Mouse (Mus musculus): ENCODE measurements around the gene Tuba1b. TPM values are rescaled to one million over a fixed set of nuclear protein-coding genes. Genes with fewer than 3 reads are reported as not detected.
"Not testable (repeated sequence)": the region's sequence is repeated elsewhere in the genome, so short reads cannot be mapped to it uniquely, and the experiment has no call there.

Tuba1b gene
- total and polyA plus RNA-seq, 3 experiments = 235 to 725 (median 261) TPM

DNA sequence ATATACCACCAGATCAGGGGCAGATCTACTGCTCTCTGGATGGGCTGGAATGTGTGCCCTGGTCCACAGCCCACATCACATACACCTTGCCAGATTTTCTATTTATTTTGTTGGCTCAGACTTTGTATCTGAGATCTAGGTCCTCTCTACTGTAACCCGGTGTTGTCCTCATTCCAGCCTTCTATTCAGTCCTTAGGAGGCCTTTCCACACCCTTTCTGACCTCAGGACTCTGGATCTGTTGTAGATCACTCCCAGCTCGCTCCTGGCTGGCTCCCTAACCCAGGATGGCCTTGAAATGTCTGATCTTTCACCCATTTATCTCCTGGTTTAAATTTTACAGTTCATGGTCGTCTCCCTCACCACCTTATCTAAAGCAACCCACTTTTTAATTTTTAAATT lies 9.7 kb downstream of the Tuba1b start:
- DNase-seq = no peak

DNA sequence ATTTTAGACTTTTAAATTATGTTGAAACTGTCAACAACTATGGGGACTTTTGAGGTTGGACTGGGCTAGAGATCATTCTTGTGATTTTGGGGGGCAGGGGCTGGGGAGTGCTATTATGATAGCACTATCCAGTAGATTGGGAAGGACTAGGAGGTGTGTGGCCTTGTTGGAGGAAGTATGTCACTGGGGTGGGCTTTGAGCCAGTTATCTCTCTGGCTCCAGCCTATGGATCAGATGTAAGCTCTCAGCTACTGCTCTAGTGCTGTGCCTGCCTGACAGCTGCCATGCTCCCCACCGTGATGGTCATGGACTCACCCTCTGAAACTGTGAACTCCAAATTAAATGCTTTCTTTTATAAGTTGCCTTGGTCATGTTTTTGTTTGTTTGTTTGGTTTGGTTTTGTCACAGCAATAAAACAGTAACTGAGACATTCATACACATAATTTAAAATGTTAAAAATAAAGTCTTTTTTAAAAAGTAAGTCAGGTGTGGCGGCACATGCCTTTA lies 11.3 kb downstream of the Tuba1b start:
- DNase-seq = no peak

DNA sequence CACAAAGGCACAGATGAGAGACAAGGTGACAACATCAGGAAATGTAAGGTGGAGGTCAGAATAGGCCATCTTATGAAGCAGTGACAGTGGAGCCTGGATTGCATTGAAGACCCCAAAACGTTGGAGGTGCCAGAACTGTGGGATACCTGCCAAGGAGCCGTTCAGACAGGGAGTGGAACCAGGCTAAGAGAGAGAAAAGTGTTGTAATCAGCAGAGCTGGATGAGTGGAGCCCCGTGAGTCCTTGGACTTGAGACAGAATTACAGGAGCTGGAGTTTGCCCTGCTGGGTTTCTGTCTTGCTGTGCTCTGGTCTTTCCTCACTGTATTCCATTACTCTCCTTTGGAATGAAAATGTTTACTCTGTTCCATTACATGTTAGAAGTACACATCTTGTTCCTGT lies 11.8 kb downstream of the Tuba1b start:
- DNase-seq = peak; percentile 51

DNA sequence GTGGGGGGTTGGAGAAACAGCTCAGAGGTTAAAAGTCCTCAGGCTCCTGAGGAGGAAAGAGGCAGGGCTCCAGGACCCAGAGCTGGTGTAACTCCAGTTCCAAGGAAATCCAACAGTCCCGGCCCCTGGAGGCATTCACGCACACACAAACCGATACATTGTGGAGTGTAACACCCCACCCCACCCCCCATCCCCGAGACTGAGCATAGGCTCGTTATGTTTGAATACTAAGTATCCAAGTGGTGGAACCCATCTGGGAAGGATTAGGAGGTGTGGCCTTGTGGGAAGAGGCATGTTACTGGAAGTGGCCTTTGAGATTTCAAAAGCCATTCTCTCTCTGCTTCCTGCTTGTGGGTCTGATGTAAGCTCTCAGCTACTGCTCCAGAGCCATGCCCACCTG lies 12.9 kb downstream of the Tuba1b start:
- DNase-seq = no peak

DNA sequence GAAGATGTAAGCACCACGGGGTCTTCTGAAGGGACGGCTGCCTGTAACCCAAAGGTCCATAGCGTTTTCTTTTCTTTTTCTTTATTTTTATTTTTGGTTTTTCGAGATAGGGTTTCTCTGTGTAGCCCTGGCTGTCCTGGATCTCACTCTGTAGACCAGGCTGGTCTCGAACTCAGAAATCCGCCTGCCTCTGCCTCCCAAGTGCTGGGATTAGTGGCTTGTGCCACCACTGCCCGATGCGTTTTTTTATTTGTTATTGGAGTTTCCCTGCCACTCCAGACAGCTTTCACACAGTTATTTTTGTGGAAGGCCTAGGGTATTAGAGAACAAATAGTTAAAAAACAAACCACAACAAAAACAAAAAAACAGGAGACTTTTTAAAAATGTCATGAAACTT lies 15.9 kb downstream of the Tuba1b start:
- DNase-seq = not testable (repeated sequence)

DNA sequence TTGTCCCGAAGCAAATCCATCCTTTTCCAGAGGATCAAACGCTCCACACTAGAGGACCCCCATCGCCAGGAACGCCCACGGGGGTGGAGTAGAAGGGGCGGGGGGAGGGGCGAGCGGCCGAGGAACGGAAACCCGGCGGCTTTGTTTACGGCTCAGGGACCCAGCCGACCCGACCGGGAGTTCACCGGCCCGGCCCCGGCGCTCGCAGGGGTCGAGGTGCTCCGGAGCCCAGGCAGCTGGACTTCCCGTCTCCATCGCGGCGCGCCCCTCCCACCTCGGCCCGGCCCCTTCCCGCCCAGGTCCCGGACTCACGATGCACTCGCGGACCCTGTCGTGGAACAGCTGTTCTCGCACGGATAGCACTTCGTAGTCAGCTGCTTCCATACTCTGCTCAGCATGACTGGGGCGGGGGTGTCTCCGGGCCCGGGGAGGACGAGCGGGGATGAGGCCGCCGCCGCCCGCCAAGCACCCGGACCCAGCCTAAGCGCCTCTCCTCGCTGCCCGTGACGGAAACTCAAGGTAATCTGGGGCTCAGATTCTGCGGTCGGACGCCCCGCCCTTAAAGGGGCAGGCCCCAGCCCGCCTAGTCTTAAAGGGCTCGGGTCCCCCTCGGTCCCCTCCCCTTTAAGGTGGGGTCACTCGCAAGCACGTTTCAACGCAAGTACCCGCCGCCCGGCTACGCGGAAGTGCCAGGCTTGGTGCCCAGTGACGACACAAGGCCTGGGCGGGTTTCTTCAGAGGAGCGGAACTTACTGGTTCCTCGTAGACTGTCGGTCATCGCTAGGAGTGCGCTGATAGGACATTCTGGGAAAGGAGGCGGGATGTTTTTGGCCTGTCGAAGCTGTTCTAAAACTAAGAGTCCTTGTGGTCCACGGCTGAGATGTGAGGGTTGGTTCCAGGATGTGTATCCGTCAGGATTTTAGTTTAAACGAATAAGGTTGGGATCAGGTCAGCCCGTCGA lies 16.5 kb downstream of the Tuba1b start, which contains the start of gene Lmbr1l:
TSS of gene Lmbr1l (minus strand) at position 694 of the 961 bp plus-strand sequence.
- DNase-seq = peak; percentile 100

DNA sequence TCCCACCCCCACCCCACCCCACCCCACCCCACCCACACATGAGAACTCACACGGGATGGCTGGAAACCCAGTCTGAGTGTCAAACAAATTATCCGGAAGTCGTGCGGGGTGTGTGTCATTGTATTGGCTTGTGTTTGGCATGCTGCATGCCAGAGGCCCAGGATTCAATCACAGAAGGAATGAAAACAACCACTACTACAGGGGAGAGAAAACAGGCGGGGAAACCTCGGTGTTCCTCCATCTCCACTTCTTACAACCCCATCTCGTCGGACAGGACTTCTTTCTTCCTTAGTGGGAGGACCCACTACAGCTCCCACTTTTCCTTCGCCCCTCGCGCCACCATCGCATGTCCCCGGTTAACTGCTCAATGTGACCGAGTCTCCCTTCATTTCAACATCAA lies 17.3 kb downstream of the Tuba1b start:
- no peak for DNase-seq

DNA sequence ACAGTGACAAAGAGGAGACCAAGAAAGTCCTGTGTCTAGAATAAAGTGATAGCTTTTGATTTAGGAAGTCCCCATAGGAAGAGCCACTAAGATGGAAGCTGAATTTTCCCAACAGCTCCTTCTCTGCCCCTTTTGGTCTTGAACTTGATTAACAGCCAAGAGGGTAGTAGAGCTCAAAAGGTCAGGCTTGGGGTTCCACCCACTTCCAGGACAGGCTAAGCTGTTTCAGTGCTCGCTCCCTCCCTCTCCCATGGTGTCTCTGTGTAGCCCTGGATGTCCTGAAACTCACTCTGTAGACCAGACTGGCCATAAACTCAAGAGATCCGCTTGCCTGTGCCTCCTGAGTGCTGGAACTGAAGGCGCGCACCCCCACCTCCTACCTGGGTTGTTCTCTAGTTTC lies 18.3 kb downstream of the Tuba1b start:
- no peak for DNase-seq

DNA sequence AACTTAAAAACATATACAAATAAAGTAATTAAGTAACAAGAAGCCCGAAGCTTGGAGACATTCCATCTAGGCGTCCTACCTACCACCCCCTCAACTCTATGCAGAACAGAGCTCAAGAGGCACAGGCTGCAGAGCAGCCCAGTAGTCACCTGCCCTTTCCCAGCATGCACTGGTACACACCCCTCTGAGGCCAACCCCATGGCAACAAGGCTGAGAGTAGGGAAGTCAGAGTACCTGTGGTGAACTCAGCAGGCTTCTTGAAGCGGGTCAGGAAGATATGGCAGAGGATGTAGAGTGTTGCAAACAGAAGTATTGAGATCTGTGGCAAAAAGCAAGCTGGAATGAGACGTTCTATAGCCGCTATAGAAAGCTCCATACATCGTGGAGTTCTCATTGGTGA lies 19.5 kb downstream of the Tuba1b start:
- no peak for DNase-seq

DNA sequence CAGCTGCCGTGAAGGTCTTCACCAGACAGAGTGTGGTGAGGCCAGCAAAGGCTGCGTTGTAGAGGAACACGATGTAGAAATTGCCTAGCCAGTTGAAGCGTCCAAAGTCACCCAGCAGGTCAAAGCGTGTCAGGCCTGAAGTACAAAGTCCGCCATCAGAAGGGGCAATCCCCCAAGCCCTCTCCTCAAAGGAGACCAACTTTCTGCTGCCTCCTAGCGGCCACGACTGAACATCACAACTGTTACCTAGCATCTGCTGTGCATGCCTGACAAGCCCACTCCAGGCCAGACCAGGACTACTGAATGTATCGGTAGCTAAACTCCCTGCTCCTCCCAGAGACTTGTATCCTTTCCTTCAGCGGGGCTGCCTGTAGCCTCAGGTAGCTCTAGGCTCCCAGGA lies 29.7 kb downstream of the Tuba1b start:
- no peak for DNase-seq

DNA sequence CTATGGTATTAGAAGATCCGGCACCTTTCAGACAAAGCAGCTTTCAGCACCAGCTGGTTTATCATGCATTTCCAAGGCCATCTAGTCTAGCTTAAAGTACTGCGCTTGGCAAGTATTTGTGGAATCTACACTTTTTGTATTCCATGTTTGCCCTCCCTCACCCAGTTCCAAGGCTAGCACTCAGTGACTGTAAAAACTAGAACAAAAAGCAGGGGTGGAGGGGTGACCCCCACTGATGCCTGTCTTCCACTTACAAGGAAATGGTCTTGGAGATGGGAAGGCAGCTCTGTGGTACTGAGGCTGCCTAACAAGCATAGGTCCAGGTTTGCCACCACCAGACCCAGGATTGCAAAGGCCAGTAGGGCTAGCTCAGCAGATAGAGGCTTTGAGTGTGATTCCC lies 31.8 kb downstream of the Tuba1b start:
- DNase-seq = no peak

DNA sequence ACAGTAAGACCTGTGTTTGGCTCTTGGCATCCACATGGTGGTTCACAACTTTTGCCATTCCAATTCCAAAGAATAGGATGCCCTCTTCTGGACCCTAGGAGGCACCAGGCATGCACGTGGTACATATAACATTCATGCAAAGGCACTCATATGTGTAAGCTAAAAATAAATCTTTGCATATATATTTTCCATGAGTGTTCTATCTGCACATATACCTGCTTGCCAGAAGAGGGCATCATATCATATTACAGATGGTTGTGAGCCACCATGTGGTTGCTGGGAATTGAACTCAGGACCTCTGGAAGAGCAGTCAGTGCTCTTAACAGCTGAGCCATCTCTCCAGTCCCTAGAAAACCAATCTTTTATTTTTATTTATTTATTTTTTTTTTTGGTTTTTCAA lies 32.8 kb downstream of the Tuba1b start:
- no peak for DNase-seq

DNA sequence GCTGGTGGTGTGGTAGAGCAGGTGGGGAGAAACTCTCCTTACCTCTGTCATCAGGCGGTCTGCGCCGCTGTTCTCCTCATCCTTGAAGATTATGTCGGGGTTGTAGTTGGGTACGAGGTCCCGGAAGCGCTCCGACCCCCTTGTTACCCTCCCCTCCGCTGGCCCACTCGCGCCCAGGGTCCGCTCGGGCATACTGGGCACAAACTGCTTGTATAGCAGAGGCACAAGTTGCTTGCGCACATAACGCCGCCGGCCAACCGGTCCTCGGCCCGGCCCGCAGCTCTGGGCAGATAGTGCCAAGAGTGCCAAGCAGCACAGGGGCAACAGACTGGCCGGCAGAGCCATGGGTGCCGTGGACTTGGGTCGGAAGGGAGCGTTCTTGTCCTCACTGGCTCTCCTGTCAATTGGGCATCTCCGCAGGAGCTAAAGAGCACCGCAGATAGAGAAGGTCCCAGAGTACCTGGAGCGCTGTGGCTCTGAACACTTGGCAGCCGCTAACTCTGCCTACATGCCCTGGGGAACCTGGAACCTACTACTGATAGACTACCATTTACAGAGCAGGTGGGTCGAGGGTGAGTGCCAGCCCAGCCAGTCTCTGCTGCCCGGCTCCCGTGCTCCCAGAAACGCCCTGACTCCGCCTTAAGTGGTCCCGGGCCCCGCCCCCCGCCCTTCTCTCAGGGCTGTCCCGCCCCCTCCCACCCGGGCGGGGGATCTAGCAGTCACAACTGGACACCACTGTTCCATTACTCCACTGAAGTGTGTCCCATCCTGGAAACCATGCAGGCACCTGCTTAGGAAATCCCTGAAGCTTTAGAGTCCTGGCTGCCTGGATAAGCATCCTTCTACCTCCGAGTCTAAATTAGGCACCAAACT lies 36.2 kb downstream of the Tuba1b start, which contains the start of gene Dhh:
TSS of gene Dhh (minus strand) at position 613 of the 873 bp plus-strand sequence.
- DNase-seq = peak; percentile 61

DNA sequence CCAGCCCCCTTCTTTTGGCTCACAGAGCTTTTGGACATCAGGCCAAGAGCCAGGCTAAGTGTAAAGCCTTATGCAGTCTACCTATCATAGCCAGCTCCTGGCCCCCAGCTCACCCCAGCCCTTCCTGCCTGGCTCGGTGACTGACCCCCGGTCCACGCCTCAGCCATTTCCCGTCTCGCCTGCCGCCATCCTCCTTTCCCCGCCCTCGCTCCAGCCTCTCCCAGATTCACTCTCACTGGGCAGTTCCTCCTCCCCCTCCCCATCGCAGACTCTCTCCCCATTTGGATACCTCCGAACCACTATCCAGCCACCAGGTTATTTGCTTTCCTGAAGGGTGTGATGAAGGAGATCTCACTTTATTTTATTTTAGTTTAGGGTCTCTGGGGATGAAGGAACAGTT lies 36.9 kb downstream of the Tuba1b start:
- DNase-seq = peak; percentile 49

DNA sequence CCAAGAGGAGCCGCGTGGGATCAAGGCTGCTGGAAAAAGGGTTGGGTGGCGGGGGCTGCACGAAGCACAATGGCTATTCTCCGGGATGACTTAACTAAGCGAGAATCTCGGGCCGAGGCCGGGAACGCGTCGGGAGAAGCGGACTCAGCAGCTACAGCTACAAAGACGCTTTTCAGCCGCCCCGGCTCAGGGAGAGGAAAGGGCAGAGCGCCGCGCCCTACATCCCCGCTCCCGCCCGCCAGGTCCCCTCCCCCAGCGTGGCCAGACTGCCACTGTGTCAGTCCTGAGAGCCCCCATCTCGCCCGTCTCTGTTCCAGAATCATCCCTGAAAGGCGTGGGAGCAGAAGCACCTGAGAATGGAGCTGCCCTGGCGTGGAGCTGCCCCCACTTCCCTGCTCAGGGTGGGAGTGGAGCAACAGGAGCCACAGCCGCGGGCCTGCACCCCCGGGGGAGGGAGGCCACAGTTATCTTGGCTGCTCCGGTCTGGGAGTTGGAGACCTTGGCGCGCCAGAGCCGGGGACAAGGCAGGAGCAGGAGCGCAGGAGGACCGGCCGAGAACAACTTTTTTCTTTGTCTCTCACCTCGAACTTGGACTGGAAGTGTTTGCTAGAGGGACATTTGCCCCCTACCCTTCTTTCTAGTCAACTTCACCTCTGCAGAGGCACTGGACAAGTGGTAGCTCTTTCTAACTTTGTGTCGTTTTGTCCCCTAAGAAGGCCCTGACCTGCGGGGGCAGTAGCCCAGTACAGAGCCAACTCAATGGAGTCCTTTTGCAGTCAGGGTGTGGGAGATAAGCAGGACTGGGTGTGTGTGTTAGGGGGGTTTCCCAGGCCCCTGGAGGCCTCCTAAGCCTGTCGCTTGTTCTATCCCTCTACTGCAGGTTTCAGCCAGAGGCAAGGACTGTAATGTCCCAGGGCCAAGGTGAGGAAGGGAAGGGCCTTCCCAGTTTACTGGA lies 38.5 kb downstream of the Tuba1b start:
- DNase-seq = peak; percentile 83

DNA sequence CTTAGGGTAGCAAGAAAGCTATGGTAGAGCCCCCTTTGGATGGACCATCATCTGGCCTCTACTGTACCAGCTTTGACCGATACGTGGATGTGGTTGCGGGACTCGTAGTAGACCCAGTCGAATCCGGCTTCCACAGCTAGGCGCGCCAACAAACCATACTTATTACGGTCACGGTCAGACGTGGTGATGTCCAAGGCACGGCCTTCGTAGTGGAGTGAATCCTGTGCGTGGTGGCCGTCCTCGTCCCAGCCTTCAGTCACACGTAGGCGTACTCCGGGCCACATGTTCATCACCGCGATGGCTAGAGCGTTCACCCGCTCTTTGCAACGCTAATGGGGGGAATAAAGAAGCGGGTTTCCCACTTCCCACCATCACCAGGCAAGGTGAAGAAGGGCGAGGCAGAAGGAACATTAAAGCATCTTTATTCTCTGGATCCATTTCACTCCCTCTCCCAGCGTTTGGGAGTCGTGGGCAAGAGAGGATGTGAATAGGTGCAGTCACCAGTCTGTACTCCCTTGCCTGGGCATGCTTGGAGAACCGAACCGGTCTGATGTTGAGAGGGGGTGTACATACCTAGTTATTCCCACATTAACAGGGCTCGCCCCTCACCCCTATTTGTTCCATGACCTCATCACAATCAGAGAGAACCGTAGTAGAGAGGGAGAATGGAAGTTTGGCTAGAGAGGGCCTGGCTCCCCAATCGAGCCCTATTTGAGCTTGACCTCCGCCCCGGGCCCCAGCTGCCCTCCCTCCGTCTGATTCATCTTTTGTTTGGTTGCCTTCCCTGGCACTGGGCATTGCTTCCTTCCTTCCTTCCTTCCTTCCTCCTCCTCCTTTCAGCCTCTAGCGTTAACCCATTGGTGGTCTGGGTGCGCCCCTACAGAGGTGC lies 39.4 kb downstream of the Tuba1b start:
- no peak for DNase-seq

DNA sequence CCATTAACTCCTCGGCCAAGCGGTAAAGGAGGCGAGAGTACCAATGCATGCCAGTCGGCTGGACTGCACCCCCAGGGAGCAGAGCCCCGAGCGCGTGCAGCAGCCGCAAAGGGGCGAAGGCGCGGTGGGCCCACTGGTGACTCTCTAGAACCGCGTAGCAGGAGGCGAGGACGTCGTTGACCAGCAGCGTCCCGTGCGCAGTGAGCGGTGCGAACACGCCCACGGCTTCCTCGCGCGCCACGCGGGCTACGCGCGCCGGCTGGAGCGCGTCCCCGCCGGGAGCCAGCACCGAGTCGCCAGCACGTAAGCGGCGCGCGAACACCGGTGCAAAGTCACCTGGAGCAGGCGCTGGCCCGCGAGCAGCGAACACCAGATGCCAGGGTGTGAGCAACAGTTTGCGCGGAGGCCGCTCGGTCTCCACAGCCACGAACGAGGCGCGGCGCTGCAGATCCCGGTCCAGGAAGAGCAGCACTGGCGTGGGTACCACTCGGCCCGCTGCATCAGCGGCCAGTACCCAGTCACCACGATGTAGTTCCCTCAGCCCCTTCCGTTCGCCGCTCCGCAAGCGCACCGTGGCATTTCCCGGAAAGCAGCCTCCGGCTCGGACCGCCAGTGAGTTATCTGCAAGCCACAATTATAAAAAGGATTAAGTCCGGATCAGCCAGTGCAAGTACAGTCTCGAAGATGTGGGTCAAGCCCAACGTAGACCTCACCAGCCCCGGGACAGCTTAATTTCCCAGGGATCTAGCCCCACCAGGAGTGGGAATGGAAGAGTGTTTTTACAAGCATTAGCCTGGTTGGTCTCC lies 40.2 kb downstream of the Tuba1b start, which contains the start of gene Rhebl1:
TSS of gene Rhebl1 (minus strand) at position 601 of the 806 bp plus-strand sequence.
- DNase-seq = peak; percentile 81

DNA sequence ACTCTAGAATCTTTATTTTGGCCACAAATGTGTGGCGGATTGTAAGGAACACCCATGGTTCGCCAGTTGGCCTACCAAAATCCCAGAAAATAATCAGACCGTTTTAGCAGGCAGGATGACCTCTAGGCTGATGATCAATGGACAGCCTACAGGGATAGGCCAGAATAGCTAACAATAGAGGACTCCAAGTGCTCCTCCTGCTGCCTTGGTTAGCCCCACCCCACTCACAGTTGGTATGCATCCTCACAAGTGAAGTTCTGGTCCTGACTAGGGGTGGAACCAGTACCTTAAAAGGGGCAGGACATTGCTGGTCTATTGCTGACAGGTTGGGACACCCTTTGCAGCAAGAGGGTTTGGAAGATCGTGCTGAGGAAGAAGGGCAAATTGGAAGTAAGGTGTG lies 41.3 kb downstream of the Tuba1b start:
- no peak for DNase-seq

DNA sequence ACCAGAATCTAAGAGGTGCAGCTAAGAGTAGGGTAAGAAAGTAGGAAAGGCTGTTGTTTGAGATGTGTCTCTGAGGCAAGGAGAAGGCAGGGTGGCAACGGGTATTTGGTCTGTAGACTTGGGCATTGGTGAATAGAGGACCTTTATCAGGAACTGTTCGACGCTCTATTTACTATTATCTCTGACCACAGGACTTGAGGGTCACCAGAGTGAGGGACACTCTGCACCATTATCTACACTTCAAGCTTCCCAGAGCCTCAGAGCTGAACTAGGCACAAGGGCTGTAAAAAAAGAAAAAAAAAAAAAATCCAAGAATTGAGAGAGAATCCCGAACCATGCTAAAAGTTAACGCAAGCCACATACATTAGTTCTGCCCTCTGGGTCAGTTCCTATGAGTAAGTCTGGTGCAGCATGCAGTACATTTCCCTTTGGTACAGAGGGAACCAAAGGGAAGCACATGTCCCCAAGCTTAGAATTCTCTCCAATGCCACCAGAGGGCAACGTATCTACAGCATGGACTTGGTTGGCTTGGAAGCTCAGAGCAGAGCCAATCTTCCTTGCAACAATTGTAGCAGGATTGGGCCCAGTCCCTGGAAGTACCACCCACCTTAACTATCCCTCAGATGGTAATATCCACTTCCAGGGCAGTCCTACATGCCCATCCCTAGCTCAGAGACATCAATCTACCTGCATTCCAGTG lies 42.3 kb downstream of the Tuba1b start:
- DNase-seq = peak; percentile 82
